Mouse (Mus musculus): ENCODE data around the gene Zfyve9. TPM values are rescaled to one million over a fixed set of nuclear protein-coding genes. Genes with fewer than 3 reads are reported as not detected.
A peak's percentile ranks its signal among the peaks of the same experiment; 100 is the strongest.

Gene Zfyve9
- total and polyA plus RNA-seq, 2 experiments: 2.1 to 15.4 TPM

GRCm38 (mm10) chr4:108631616-108632015 lies 149.0 kb downstream of the Zfyve9 start:
- Histone ChIP-seq H3K36me3 (ENCODE audit: control insufficient read depth, insufficient read depth, low read length) (peaks cover 31% of the 10 kb centered on the region), H3K9ac (ENCODE audit: low read depth, low read length) (no peak overlapping the region), H3K79me2 (ENCODE audit: control insufficient read depth, insufficient read depth, low read length) (no peaks in the 10 kb centered on the region), H3K4me3 (ENCODE audit: insufficient read depth, low read depth, low read length) (no peak overlapping the region), H3K27ac (replicated peaks; ENCODE audit: insufficient read depth, low read depth, low read length) (no peak overlapping the region), H3K4me1 (ENCODE audit: control insufficient read depth, insufficient read depth, low read length) (no peaks in the 10 kb centered on the region), H3K27me3 (ENCODE audit: control insufficient read depth, insufficient read depth, low read length) (no peaks in the 10 kb centered on the region)
- no peak for TF ChIP-seq CTCF (IDR thresholded peaks at IDR 0.05; ENCODE audit: low read depth, low read length)
- TF ChIP-seq POLR2A (IDR thresholded peaks at IDR 0.05; ENCODE audit: extremely low read depth, insufficient read depth, low read length): no peak
- no peak for DNase-seq (ENCODE audit: extremely low read depth, low read depth, low spot score)
- WGBS: 95% methylated on average over 4 of the region's 4 CpGs

DNA sequence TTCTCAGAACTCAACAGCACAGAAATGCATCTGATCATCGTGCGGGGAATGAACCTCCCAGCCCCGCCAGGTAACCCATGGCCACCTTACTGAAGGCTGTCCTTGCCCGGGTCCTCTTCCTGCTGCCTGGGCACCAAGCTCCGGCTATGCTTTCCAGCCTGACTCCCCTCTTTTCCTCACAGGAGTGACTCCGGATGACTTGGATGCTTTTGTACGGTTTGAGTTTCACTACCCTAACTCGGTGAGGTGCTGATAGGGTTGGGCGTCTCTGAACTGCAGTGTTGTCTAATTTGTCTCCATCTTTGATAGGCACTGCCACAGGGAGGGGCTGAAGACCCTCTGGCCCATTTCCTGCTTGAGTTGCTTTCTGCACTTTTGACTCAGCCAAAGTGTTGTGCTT lies 150.5 kb downstream of the Zfyve9 start:
- Histone ChIP-seq H3K79me2 (ENCODE audit: control insufficient read depth, insufficient read depth, low read length) (no peaks in the 10 kb centered on the region), H3K36me3 (ENCODE audit: control insufficient read depth, insufficient read depth, low read length) (peaks cover 27% of the 10 kb centered on the region), H3K4me3 (ENCODE audit: insufficient read depth, low read depth, low read length) (no peak overlapping the region), H3K27me3 (ENCODE audit: control insufficient read depth, insufficient read depth, low read length) (no peaks in the 10 kb centered on the region), H3K4me1 (ENCODE audit: control insufficient read depth, insufficient read depth, low read length) (no peaks in the 10 kb centered on the region), H3K9ac (ENCODE audit: low read depth, low read length) (no peak overlapping the region), H3K27ac (replicated peaks; ENCODE audit: insufficient read depth, low read depth, low read length) (no peak overlapping the region)
- DNase-seq (ENCODE audit: extremely low read depth, low read depth, low spot score): no peak
- TF ChIP-seq CTCF (IDR thresholded peaks at IDR 0.05; ENCODE audit: low read depth, low read length) (no peak), POLR2A (IDR thresholded peaks at IDR 0.05; ENCODE audit: extremely low read depth, insufficient read depth, low read length) (no peak)
- 96% methylated on average over 9 of the region's 9 CpGs for WGBS

DNA sequence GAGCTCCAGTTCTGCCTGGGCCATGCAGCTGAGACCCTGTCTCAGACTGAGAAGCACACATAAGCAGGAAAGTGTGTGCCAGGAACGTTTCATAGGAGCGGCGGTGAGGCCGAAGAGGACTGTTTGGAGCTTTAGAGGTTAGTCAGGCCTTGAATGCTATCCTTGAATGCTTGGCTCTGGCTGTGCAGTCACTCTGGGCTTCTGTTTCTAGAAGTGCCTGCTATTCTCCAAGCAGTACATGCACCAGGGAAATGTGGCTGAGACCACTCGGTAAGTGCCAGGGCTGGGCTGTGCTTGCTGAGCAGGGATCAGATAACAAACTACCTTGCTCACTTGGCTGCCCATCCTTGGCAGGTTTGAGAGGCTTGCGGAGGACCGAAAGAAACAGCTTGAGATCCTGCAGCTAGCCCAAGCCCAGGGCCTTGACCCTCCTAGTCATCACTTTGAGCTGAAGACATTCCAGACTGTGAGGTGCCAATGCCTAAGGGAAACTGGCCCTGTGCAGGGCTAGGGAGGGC lies 151.2 kb downstream of the Zfyve9 start:
- Histone ChIP-seq H3K36me3 (ENCODE audit: control insufficient read depth, insufficient read depth, low read length) (peaks cover 27% of the 10 kb centered on the region), H3K79me2 (ENCODE audit: control insufficient read depth, insufficient read depth, low read length) (no peaks in the 10 kb centered on the region), H3K9ac (ENCODE audit: low read depth, low read length) (no peak overlapping the region), H3K27me3 (ENCODE audit: control insufficient read depth, insufficient read depth, low read length) (no peaks in the 10 kb centered on the region), H3K4me3 (ENCODE audit: insufficient read depth, low read depth, low read length) (no peak overlapping the region), H3K27ac (replicated peaks; ENCODE audit: insufficient read depth, low read depth, low read length) (no peak overlapping the region), H3K4me1 (ENCODE audit: control insufficient read depth, insufficient read depth, low read length) (no peaks in the 10 kb centered on the region)
- DNase-seq (ENCODE audit: extremely low read depth, low read depth, low spot score): no peak
- 95% methylated on average over 7 of the region's 7 CpGs for WGBS
- no peak for TF ChIP-seq CTCF (IDR thresholded peaks at IDR 0.05; ENCODE audit: low read depth, low read length)

- TF ChIP-seq CTCF (IDR thresholded peaks at IDR 0.05; ENCODE audit: low read depth, low read length) (no peak), POLR2A (IDR thresholded peaks at IDR 0.05; ENCODE audit: extremely low read depth, insufficient read depth, low read length) (no peak)
- H3K27me3 ChIP-seq (ENCODE audit: control insufficient read depth, insufficient read depth, low read length): no peaks in the 10 kb centered on the region
Observed at GRCm38 (mm10) chr4:108627066-108627465, 153.5 kb downstream of the Zfyve9 start.

DNA sequence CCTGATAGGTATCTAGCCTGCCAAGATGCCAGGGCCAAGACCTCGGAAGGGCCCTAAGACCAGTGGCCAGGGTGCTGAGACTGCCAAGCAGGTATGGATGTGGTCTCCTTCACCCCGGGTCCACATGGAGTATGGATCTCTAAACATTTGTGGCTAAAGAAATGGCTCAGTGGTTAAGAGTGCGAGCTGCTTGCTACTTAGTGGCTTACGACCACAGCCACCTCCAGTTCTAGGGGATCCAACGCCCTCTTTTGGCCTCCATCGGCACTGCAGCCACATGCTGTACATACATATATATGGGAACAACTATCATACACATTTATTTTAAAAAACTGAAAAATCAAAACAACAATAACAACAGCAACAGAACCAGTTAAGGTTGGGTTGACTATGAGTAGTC lies 159.1 kb downstream of the Zfyve9 start:
- H3K4me1 ChIP-seq (ENCODE audit: control insufficient read depth, insufficient read depth, low read length): peaks cover 12% of the 10 kb centered on the region
- no peaks in the 10 kb centered on the region for H3K27me3 ChIP-seq (ENCODE audit: control insufficient read depth, insufficient read depth, low read length)
- no peaks in the 10 kb centered on the region; the same call in 1 of the 2 replicates for H3K79me2 ChIP-seq (ENCODE audit: control insufficient read depth, insufficient read depth, low read length)
- H3K36me3 ChIP-seq (ENCODE audit: control insufficient read depth, insufficient read depth, low read length): peaks cover 2% of the 10 kb centered on the region; the same call in 1 of the 2 replicates
- H3K9ac ChIP-seq (ENCODE audit: low read depth, low read length): no peak overlapping the region
- DNase-seq (ENCODE audit: extremely low read depth, low read depth, low spot score): no peak
- H3K27ac ChIP-seq (replicated peaks; ENCODE audit: insufficient read depth, low read depth, low read length): no peak overlapping the region
- H3K4me3 ChIP-seq (ENCODE audit: insufficient read depth, low read depth, low read length): no peak overlapping the region
- no peak for TF ChIP-seq POLR2A (IDR thresholded peaks at IDR 0.05; ENCODE audit: extremely low read depth, insufficient read depth, low read length)
- TF ChIP-seq CTCF (IDR thresholded peaks at IDR 0.05; ENCODE audit: low read depth, low read length): no peak
- WGBS: 94% methylated on average over 6 of the region's 6 CpGs

More at GRCm38 (mm10) chr4:108627066-108627465, 153.5 kb downstream of the Zfyve9 start:
- Histone ChIP-seq H3K36me3 (ENCODE audit: control insufficient read depth, insufficient read depth, low read length) (peaks cover 29% of the 10 kb centered on the region), H3K79me2 (ENCODE audit: control insufficient read depth, insufficient read depth, low read length) (no peaks in the 10 kb centered on the region), H3K4me1 (ENCODE audit: control insufficient read depth, insufficient read depth, low read length) (no peaks in the 10 kb centered on the region), H3K27ac (replicated peaks; ENCODE audit: insufficient read depth, low read depth, low read length) (no peak overlapping the region), H3K9ac (ENCODE audit: low read depth, low read length) (no peak overlapping the region), H3K4me3 (ENCODE audit: insufficient read depth, low read depth, low read length) (no peak overlapping the region)
- WGBS: 86% methylated on average over 5 of the region's 5 CpGs
- DNase-seq (ENCODE audit: extremely low read depth, low read depth, low spot score): no peak

- TF ChIP-seq POLR2A (IDR thresholded peaks at IDR 0.05; ENCODE audit: extremely low read depth, insufficient read depth, low read length) (no peak), CTCF (IDR thresholded peaks at IDR 0.05; ENCODE audit: low read depth, low read length) (no peak)
- 20% methylated on average over 8 of the region's 8 CpGs for WGBS
- Histone ChIP-seq H3K79me2 (ENCODE audit: control insufficient read depth, insufficient read depth, low read length) (no peaks in the 10 kb centered on the region; the same call in 1 of the 2 replicates), H3K4me3 (ENCODE audit: insufficient read depth, low read depth, low read length) (peak overlapping the region; percentile 79), H3K27me3 (ENCODE audit: control insufficient read depth, insufficient read depth, low read length) (no peaks in the 10 kb centered on the region), H3K9ac (ENCODE audit: low read depth, low read length) (peak overlapping the region; percentile 88), H3K27ac (replicated peaks; ENCODE audit: insufficient read depth, low read depth, low read length) (no peak overlapping the region), H3K36me3 (ENCODE audit: control insufficient read depth, insufficient read depth, low read length) (peaks cover 2% of the 10 kb centered on the region; the same call in 1 of the 2 replicates), H3K4me1 (ENCODE audit: control insufficient read depth, insufficient read depth, low read length) (peaks cover 12% of the 10 kb centered on the region)
- DNase-seq (ENCODE audit: extremely low read depth, low read depth, low spot score): no peak
Observed at GRCm38 (mm10) chr4:108620536-108620935, 160.1 kb downstream of the Zfyve9 start.
